In genomic region chr8:95331156-95331719, GRCm38 (mm10) we compare ENCODE assay signal across 8 mouse cellular contexts. TPM values are rescaled to one million over a fixed set of nuclear protein-coding genes. Genes with fewer than 3 reads are reported as not detected.
DNase-seq lines count a peak whose midpoint lies in the region; ATAC-seq and TF ChIP-seq lines count a peak whose summit lies in the region.

No protein-coding gene starts in this region.

- H3K4me2 ChIP-seq in intestine, embryonic 14.5 days (ENCODE audit: low read length), result peak overlapping the region; percentile 79

- H3K9me3 ChIP-seq in E14TG2a.4 (ENCODE audit: low read length), result no peaks in the 10 kb centered on the region
- no peaks in the 10 kb centered on the region for H3K9me3 ChIP-seq in intestine, embryonic 14.5 days (ENCODE audit: control insufficient read depth, low read length)

- peak overlapping the region; percentile 87 for H3K4me3 ChIP-seq in E14TG2a.4 (replicated peaks; ENCODE audit: low read length)
- peak overlapping the region; percentile 94 for H3K4me3 ChIP-seq in embryonic fibroblast, embryonic 13.5 days (ENCODE audit: insufficient read depth, low read length)
- peak overlapping the region; percentile 85 for H3K4me3 ChIP-seq in intestine, embryonic 14.5 days (ENCODE audit: low read depth, low read length)

- ATAC-seq in intestine, embryonic 14.5 days (replicated peaks; ENCODE audit: low FRiP score, low TSS enrichment, low read depth), result peak; percentile 59

- H3K27ac ChIP-seq in embryonic fibroblast, embryonic 13.5 days (ENCODE audit: insufficient read depth, low read length), result peak overlapping the region; percentile 87
- peak overlapping the region; percentile 98 for H3K27ac ChIP-seq in intestine, embryonic 14.5 days (ENCODE audit: low read depth)

- peak; percentile 73 for DNase-seq in gastrocnemius, postnatal 10 days
- no peak for DNase-seq in gastrocnemius, adult 18-20 months (ENCODE audit: low spot score)
- DNase-seq in intestine, embryonic 14.5 days (ENCODE audit: low spot score), result no peak
- peak; percentile 69 for DNase-seq in lung, postnatal 36 days
- no peak for DNase-seq in cerebellum, postnatal 14 days
- DNase-seq in frontal cortex, postnatal 14 days (ENCODE audit: low spot score in 2 of 2), result no peak

- no peak for TF ChIP-seq CTCF in E14TG2a.4 (conservative IDR thresholded peaks at IDR 0.05; ENCODE audit: low read length)
- no peak for TF ChIP-seq CTCF in embryonic fibroblast, embryonic 13.5 days (IDR thresholded peaks at IDR 0.05; ENCODE audit: borderline replicate concordance, insufficient read depth, low read length)

- H3K27me3 ChIP-seq in E14TG2a.4 (ENCODE audit: insufficient read depth, low read length), result peaks cover 46% of the 10 kb centered on the region
- H3K27me3 ChIP-seq in intestine, embryonic 14.5 days (replicated peaks; ENCODE audit: control insufficient read depth, insufficient read depth, low read length), result no peaks in the 10 kb centered on the region

- under 1% methylated on average over 38 of the region's 38 CpGs for WGBS in intestine, embryonic 14.5 days

- H3K9ac ChIP-seq in intestine, embryonic 14.5 days (ENCODE audit: low read length), result peak overlapping the region; percentile 84

- H3K36me3 ChIP-seq in E14TG2a.4 (ENCODE audit: insufficient read depth, low read length), result peaks cover 49% of the 10 kb centered on the region
- peaks cover 47% of the 10 kb centered on the region for H3K36me3 ChIP-seq in intestine, embryonic 14.5 days (ENCODE audit: control insufficient read depth, insufficient read depth, low read length)

- no peak for TF ChIP-seq POLR2A in embryonic fibroblast, embryonic 13.5 days (IDR thresholded peaks at IDR 0.05; ENCODE audit: low read depth, low read length)

- H3K4me1 ChIP-seq in E14TG2a.4 (replicated peaks; ENCODE audit: low read depth, low read length), result peaks cover 54% of the 10 kb centered on the region
- peaks cover 3% of the 10 kb centered on the region; the same call in 1 of the 2 replicates for H3K4me1 ChIP-seq in embryonic fibroblast, embryonic 13.5 days (ENCODE audit: control insufficient read depth, insufficient read depth, low read length)
- H3K4me1 ChIP-seq in intestine, embryonic 14.5 days (replicated peaks; ENCODE audit: control insufficient read depth, insufficient read depth, low read length), result peaks cover 11% of the 10 kb centered on the region

RNA-seq across cellular contexts. Expression of gene Zfp319, which starts 0.5 kb away (rescaled TPM):
- 1 to 10 TPM; 6.6 to 8.9 TPM for total RNA-seq in gastrocnemius, postnatal 10 days (2021)
- total RNA-seq in gastrocnemius, adult 18-20 months (2021), result 1 to 10 TPM; 2.8 to 3.2 TPM
- 5.8 and 6.6 TPM in 2 replicates for polyA plus RNA-seq in embryonic fibroblast, embryonic 13.5 days (2011; ENCODE audit: insufficient read length, low read depth, missing spikeins)
- polyA plus RNA-seq in intestine, embryonic 14.5 days (2014; fragmentation: Nextera tagmentation; extraction: Ambion mirVana), result 7.7 and 8.2 TPM in 2 replicates

RNA-seq across cellular contexts. Expression of gene Usb1, which starts 0.8 kb away (rescaled TPM):
- 10 to 100 TPM in 1 of 2 experiments, 1 to 10 TPM in 1; 8.2 to 13.1 TPM for total RNA-seq in gastrocnemius, postnatal 10 days (2021)
- 1 to 10 TPM; 4.8 to 5.7 TPM for total RNA-seq in gastrocnemius, adult 18-20 months (2021)
- polyA plus RNA-seq in embryonic fibroblast, embryonic 13.5 days (2011; ENCODE audit: insufficient read length, low read depth, missing spikeins), result 22.8 and 24.1 TPM in 2 replicates
- 39.0 and 41.6 TPM in 2 replicates for polyA plus RNA-seq in intestine, embryonic 14.5 days (2014; fragmentation: Nextera tagmentation; extraction: Ambion mirVana)

RNA-seq across cellular contexts. Expression of gene Mmp15, which starts 20.8 kb away (rescaled TPM):
- total RNA-seq in gastrocnemius, postnatal 10 days (2021), result 10 to 100 TPM; 37.5 to 44.2 TPM
- 10 to 100 TPM; 16.8 to 17.8 TPM for total RNA-seq in gastrocnemius, adult 18-20 months (2021)
- 0.85 and 1.4 TPM in 2 replicates for polyA plus RNA-seq in embryonic fibroblast, embryonic 13.5 days (2011; ENCODE audit: insufficient read length, low read depth, missing spikeins)
- polyA plus RNA-seq in intestine, embryonic 14.5 days (2014; fragmentation: Nextera tagmentation; extraction: Ambion mirVana), result 21.4 and 22.2 TPM in 2 replicates

RNA-seq across cellular contexts. Expression of gene Tepp, which starts 20.9 kb away (rescaled TPM):
- not detected for total RNA-seq in gastrocnemius, postnatal 10 days (2021)
- total RNA-seq in gastrocnemius, adult 18-20 months (2021), result not detected
- polyA plus RNA-seq in embryonic fibroblast, embryonic 13.5 days (2011; ENCODE audit: insufficient read length, low read depth, missing spikeins), result not detected in 2 replicates
- polyA plus RNA-seq in intestine, embryonic 14.5 days (2014; fragmentation: Nextera tagmentation; extraction: Ambion mirVana), result not detected in 2 replicates

RNA-seq across cellular contexts. Expression of gene Cngb1, which starts 24.9 kb away (rescaled TPM):
- total RNA-seq in gastrocnemius, postnatal 10 days (2021), result under 1 TPM; 0.27 to 0.73 TPM
- total RNA-seq in gastrocnemius, adult 18-20 months (2021), result under 1 TPM; 0.05 to 0.07 TPM
- 0.09 and 0.13 TPM in 2 replicates for polyA plus RNA-seq in embryonic fibroblast, embryonic 13.5 days (2011; ENCODE audit: insufficient read length, low read depth, missing spikeins)
- polyA plus RNA-seq in intestine, embryonic 14.5 days (2014; fragmentation: Nextera tagmentation; extraction: Ambion mirVana), result 0.30 and 0.81 TPM in 2 replicates

Comparison
In these comparisons a context has a peak if more than half of its experiments do, and no peak if none do; other contexts are left out.
1. DNase-seq: peak in gastrocnemius, postnatal 10 days (single experiment) and lung, postnatal 36 days (single experiment); none in gastrocnemius, adult 18-20 months (single experiment), intestine, embryonic 14.5 days (single experiment), cerebellum, postnatal 14 days (0 of 2) and frontal cortex, postnatal 14 days (0 of 2).
2. Peak in every context shown above with its lines, with median percentiles within 50 percentile points of each other: H3K4me3 ChIP-seq.